Mouse (Mus musculus): ENCODE measurements at regions not wholly inside any gene's neighbourhood (a gene's known extent, or its start where the extent isn't known, plus 50 kb on each side); places are given as distances from the start of the nearest gene placed in this dataset.

GRCm38 (mm10) chr10:102943156-102943555 is 86.9 kb downstream of the Alx1 start:
- DNase-seq (ENCODE audit: low spot score), result no peak

GRCm38 (mm10) chr10:102940823-102941519 is 89.0 kb downstream of the Alx1 start:
- DNase-seq (ENCODE audit: low spot score), result no peak

GRCm38 (mm10) chr10:102931445-102931844 is 98.6 kb downstream of the Alx1 start:
- no peak for DNase-seq (ENCODE audit: low spot score)

- DNase-seq (ENCODE audit: low spot score), result no peak
These were observed 101.4 kb downstream of the Alx1 start for GRCm38 (mm10) chr10:102928651-102929050.

DNA sequence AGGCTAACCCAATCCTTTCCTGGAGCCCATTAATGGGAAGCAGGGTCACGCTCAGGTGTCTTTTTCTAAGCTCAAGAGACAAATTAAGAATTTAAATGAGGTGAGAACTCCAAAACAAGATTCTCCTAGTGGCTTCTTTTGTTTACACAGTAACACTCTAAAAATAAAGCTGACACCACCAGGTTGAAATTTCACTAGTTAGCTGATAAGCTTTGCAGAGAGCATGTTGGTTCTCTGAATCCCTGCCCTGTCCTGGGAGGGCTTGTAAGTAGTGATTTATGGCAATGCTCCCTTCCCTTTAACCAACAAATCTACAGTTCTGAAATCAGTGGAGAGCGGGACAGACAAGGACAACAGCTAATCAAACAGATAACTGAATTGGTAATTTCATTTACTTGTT is 132.6 kb downstream of the Alx1 start:
- DNase-seq (ENCODE audit: low spot score), result no peak

DNA sequence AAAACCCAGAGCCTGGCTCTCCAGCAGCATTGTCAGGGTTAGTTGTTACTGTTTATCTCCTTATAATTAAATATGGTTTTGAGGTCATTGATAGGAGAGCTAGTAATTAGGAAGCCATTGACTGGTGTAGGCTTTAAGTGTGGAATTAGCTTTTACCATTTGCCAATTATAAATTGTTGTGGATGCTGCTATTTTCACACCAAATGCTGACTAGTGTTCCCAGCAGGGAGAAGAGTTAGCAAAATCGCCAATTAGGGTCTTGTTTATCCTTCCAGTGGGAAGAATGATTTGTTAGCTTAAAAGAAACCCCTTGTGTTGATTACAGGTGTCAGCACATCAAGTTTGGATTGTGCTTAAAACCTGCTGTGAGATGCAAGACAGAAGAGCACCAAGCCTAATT is 134.1 kb downstream of the Alx1 start:
- DNase-seq (ENCODE audit: low spot score), result no peak

DNA sequence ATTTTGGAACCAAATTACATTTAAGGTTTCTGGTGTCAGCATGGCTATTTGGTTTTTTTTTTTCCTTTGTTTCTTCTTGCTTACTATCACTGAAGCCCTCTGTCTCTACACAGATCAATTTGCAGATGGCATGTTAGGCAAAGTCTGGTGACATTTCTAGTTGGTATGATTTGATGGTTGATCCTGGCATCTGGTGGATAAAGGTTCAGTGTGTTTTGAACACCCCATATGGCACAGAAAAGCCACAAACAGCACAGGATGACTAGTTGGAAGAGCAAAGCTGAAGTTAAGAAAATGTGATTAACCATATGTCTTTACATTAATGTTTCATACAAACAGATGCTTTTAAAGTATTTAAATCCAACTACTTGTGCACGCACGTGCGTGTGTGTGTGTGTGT is 137.6 kb downstream of the Alx1 start:
- peak; percentile 3 for DNase-seq (ENCODE audit: low spot score)

- no peak for DNase-seq (ENCODE audit: low spot score)
These were observed 140.3 kb downstream of the Alx1 start for GRCm38 (mm10) chr10:102889709-102890108.

- no peak for DNase-seq (ENCODE audit: low spot score)
These were observed 148.1 kb downstream of the Alx1 start for GRCm38 (mm10) chr10:102881824-102882438.

DNA sequence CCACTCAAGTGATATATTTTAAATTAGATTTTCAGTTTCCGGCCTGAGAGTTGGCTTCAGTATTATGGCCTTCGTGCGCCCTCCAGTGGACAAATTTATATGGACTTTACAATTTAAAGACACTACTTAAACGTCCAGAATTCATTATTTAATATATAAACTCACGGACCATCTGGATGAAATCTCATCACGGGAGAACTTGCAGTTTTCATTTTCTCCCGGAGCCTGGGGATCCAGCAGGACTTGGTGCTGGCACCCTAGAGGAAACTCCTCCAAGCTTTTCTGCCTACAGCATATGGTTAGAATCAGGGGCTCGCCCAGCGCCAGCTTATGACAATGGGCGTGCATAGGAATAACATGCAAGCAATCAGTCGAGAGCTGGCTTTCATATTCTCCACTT is 152.0 kb downstream of the Alx1 start:
- peak; percentile 38 for DNase-seq (ENCODE audit: low spot score)

- DNase-seq (ENCODE audit: low spot score), result no peak
These were observed 153.1 kb downstream of the Alx1 start for GRCm38 (mm10) chr10:102876946-102877345.

DNA sequence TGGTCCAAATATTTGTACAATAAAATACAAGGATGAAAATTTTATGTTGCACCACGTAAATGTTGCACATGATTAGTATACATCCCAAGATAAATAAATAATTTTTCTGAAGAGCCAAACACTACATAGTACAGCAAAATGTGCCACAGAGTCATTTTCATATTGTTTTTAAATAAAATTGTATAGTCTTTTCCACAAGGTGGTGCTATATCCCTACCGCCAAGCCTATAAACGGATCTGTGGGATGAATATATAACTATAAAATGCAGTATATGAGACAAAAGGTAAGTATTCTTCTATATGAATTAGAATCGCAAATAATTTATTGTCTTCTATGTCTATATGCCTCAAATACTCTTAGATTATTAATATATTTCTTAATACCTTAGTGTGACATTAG is 163.1 kb downstream of the Alx1 start:
- DNase-seq (ENCODE audit: low spot score), result no peak

- no peak for DNase-seq (ENCODE audit: low spot score)
These were observed 193.3 kb downstream of the Alx1 start for GRCm38 (mm10) chr10:102836567-102837224.

DNA sequence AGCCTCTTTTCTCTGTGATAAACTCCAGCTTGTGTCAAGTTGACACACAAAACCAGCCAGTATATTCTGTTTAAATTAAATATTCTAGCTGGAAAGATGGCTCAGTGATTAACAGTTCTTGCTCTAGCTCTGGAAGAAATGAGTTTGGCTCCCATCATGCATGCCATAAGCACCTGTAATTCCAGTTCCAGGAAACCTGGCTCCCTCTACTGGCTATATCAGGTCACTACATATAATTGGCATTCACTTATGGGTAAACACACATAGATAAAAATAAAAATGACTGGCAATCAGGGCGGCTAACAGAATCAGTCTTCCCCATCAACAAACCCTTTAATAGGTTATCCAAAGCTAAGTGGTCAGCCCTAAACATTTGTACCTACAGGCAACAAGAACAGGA is 194.2 kb downstream of the Alx1 start:
- no peak for DNase-seq (ENCODE audit: low spot score)

DNA sequence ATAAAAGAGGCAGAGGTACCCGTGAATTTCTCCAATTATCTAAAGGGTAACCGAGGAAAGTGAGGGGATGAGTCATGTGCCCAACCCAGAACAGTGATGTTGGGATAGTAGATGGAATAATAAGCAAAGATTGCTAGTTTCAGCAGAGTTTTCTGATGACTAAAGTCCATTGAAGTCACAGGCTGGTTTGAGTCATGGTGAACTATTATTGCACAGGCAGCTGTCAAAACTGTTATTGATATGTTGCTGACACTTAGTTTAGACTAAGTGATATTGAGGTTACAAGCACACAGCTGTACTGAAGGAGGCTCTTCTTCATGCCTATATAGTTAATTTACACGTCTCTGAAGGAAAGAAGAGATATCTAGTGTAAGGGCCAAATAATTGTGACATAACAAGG is 200.4 kb downstream of the Alx1 start:
- DNase-seq (ENCODE audit: low spot score), result no peak

GRCm38 (mm10) chr10:102823434-102823833 is 206.6 kb downstream of the Alx1 start:
- no peak for DNase-seq (ENCODE audit: low spot score)

- DNase-seq (ENCODE audit: low spot score), result no peak
These were observed 228.6 kb downstream of the Alx1 start for GRCm38 (mm10) chr10:102801391-102801790.

GRCm38 (mm10) chr10:102779243-102779642 is 250.8 kb downstream of the Alx1 start:
- DNase-seq (ENCODE audit: low spot score), result no peak

- DNase-seq (ENCODE audit: low spot score), result no peak
These were observed 251.7 kb downstream of the Rassf9 start for GRCm38 (mm10) chr10:102763696-102764095.

DNA sequence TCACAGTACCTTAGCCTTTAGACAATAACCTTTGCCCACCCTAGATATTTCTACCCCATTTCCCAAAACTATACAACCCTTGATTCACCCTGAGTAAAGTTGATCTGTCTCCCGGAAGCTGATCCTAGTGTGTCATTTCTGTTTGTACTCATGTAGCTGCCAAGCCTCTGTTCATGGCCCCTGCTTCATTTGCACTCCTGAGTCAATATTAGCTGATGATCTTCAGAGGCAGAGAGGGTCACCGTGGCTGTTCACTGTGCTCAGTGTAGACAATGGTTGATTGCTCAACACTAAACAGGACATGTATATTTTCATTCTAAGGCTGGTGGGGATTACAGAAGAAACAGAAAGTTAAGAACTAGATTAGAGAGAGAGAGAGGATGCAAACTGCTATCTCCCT is 250.4 kb downstream of the Rassf9 start:
- DNase-seq (ENCODE audit: low spot score), result no peak

- peak; percentile 45 for DNase-seq (ENCODE audit: low spot score)
These were observed 223.2 kb downstream of the Rassf9 start for GRCm38 (mm10) chr10:102735207-102735606.

GRCm38 (mm10) chr10:102732420-102732819 is 220.4 kb downstream of the Rassf9 start:
- DNase-seq (ENCODE audit: low spot score), result no peak

GRCm38 (mm10) chr10:102712263-102712662 is 200.2 kb downstream of the Rassf9 start:
- DNase-seq (ENCODE audit: low spot score), result no peak
